In genomic region chr15:54353753-54354152, GRCm38 (mm10) we compare ENCODE assay signal across 20 mouse cellular contexts.
DNase-seq lines count a peak whose midpoint lies in the region; ATAC-seq and TF ChIP-seq lines count a peak whose summit lies in the region.
"Had no signal": no experiment of that assay in that cellular context is flagged by ENCODE, and none has a peak within 500 bp of the region (broad histone marks: within the 10 kb centered on the region; RNA-seq: fewer than 3 reads in every experiment).

No protein-coding gene starts in this region.

- H3K9me3 ChIP-seq in limb, embryonic 14.5 days (ENCODE audit: control insufficient read depth, low read length), result no peaks in the 10 kb centered on the region
- H3K9me3 ChIP-seq in limb, embryonic 10.5 days (replicated peaks), result no peaks in the 10 kb centered on the region
- H3K9me3 ChIP-seq in stomach, embryonic 16.5 days (replicated peaks; ENCODE audit: control insufficient read depth, low read length), result no peaks in the 10 kb centered on the region
- H3K9me3 ChIP-seq in forebrain, embryonic 12.5 days, result no peaks in the 10 kb centered on the region
- H3K9me3 ChIP-seq: embryonic facial prominence, embryonic 12.5 days; limb, embryonic 15.5 days had no signal

- H3K4me2 ChIP-seq in limb, embryonic 14.5 days (replicated peaks; ENCODE audit: low read depth, low read length, severe bottlenecking), result no peak overlapping the region
- H3K4me2 ChIP-seq in stomach, embryonic 16.5 days (ENCODE audit: low read depth, low read length), result no peak overlapping the region
- no peak overlapping the region for H3K4me2 ChIP-seq in forebrain, embryonic 12.5 days
- H3K4me2 ChIP-seq: embryonic facial prominence, embryonic 12.5 days; limb, embryonic 15.5 days had no signal

- no peak overlapping the region for H3K4me3 ChIP-seq in limb, embryonic 14.5 days (replicated peaks; ENCODE audit: low read length)
- H3K4me3 ChIP-seq in limb, embryonic 10.5 days, result no peak overlapping the region
- no peak overlapping the region for H3K4me3 ChIP-seq in embryonic fibroblast, embryonic 13.5 days (ENCODE audit: insufficient read depth, low read length)
- no peak overlapping the region for H3K4me3 ChIP-seq in stomach, embryonic 16.5 days (replicated peaks; ENCODE audit: low read length)
- H3K4me3 ChIP-seq in forebrain, embryonic 12.5 days (replicated peaks), result no peak overlapping the region
- H3K4me3 ChIP-seq: embryonic facial prominence, embryonic 12.5 days; limb, embryonic 15.5 days had no signal

- ATAC-seq in limb, embryonic 14.5 days (ENCODE audit: low FRiP score, low read depth), result no peak
- ATAC-seq in stomach, embryonic 16.5 days (ENCODE audit: insufficient read depth, low FRiP score), result peak; percentile 44; the same call in 1 of the 2 replicates
- no peak for ATAC-seq in forebrain, embryonic 12.5 days (ENCODE audit: low FRiP score)
- ATAC-seq: hindbrain, embryonic 16.5 days; intestine, postnatal 0 days had no signal

- peak; percentile 64 for DNase-seq in limb, embryonic 14.5 days (ENCODE audit: low spot score)
- DNase-seq in limb, embryonic 10.5 days (ENCODE audit: low spot score), result no peak
- DNase-seq in NIH3T3 (ENCODE audit: low read depth), result peak; percentile 84
- no peak for DNase-seq in liver
- DNase-seq: adrenal gland, adult 8-10 months; cerebellum, adult 11 months; cerebellum, postnatal 10 days; gastrocnemius, postnatal 14 days; kidney, postnatal 10 days; layer of hippocampus, postnatal 36 days; lung, postnatal 14 days; midbrain, embryonic 14.5 days; thymus, adult 2 months had no signal

- no peaks in the 10 kb centered on the region for H3K36me3 ChIP-seq in limb, embryonic 14.5 days (ENCODE audit: control insufficient read depth, insufficient read depth, low read length)
- no peaks in the 10 kb centered on the region for H3K36me3 ChIP-seq in limb, embryonic 10.5 days
- no peaks in the 10 kb centered on the region for H3K36me3 ChIP-seq in stomach, embryonic 16.5 days (ENCODE audit: control insufficient read depth, insufficient read depth, low read length)
- no peaks in the 10 kb centered on the region for H3K36me3 ChIP-seq in forebrain, embryonic 12.5 days (replicated peaks)
- H3K36me3 ChIP-seq: embryonic facial prominence, embryonic 12.5 days; limb, embryonic 15.5 days had no signal

- H3K27me3 ChIP-seq in limb, embryonic 14.5 days (ENCODE audit: control insufficient read depth, insufficient read depth, low read length), result no peaks in the 10 kb centered on the region
- no peaks in the 10 kb centered on the region for H3K27me3 ChIP-seq in limb, embryonic 10.5 days (ENCODE audit: low read depth, poor library complexity, severe bottlenecking)
- no peaks in the 10 kb centered on the region for H3K27me3 ChIP-seq in stomach, embryonic 16.5 days (ENCODE audit: control insufficient read depth, insufficient read depth, low read length)
- H3K27me3 ChIP-seq in forebrain, embryonic 12.5 days, result no peaks in the 10 kb centered on the region
- H3K27me3 ChIP-seq: embryonic facial prominence, embryonic 12.5 days; limb, embryonic 15.5 days had no signal

- H3K4me1 ChIP-seq in limb, embryonic 14.5 days (ENCODE audit: control insufficient read depth, insufficient read depth, low read length), result no peaks in the 10 kb centered on the region
- H3K4me1 ChIP-seq in limb, embryonic 10.5 days, result no peaks in the 10 kb centered on the region
- peaks cover 3% of the 10 kb centered on the region; the same call in 1 of the 2 replicates for H3K4me1 ChIP-seq in embryonic fibroblast, embryonic 13.5 days (ENCODE audit: control insufficient read depth, insufficient read depth, low read length)
- peaks cover 3% of the 10 kb centered on the region; the same call in 1 of the 2 replicates for H3K4me1 ChIP-seq in stomach, embryonic 16.5 days (ENCODE audit: control insufficient read depth, insufficient read depth, low read length)
- H3K4me1 ChIP-seq in forebrain, embryonic 12.5 days, result no peaks in the 10 kb centered on the region
- H3K4me1 ChIP-seq: embryonic facial prominence, embryonic 12.5 days; limb, embryonic 15.5 days had no signal

- 48% methylated on average over 3 of the region's 3 CpGs for WGBS in limb, embryonic 14.5 days
- WGBS in limb, embryonic 10.5 days, result 80% methylated on average over 3 of the region's 3 CpGs
- 45% methylated on average over 3 of the region's 3 CpGs for WGBS in stomach, embryonic 16.5 days
- WGBS in forebrain, embryonic 12.5 days, result 84% methylated on average over 3 of the region's 3 CpGs

- no peak for TF ChIP-seq CTCF in embryonic fibroblast, embryonic 13.5 days (IDR thresholded peaks at IDR 0.05; ENCODE audit: borderline replicate concordance, insufficient read depth, low read length)

- H3K27ac ChIP-seq in limb, embryonic 14.5 days (replicated peaks; ENCODE audit: low read depth, low read length), result no peak overlapping the region
- H3K27ac ChIP-seq in limb, embryonic 10.5 days, result no peak overlapping the region
- peak overlapping the region; percentile 74 for H3K27ac ChIP-seq in embryonic fibroblast, embryonic 13.5 days (ENCODE audit: insufficient read depth, low read length)
- H3K27ac ChIP-seq in stomach, embryonic 16.5 days (ENCODE audit: low read length), result no peak overlapping the region
- H3K27ac ChIP-seq in forebrain, embryonic 12.5 days, result no peak overlapping the region
- H3K27ac ChIP-seq: embryonic facial prominence, embryonic 12.5 days; limb, embryonic 15.5 days had no signal

- no peak for TF ChIP-seq POLR2A in limb, embryonic 14.5 days (IDR thresholded peaks at IDR 0.05; ENCODE audit: borderline replicate concordance, extremely low read depth, insufficient read depth, insufficient read length)
- TF ChIP-seq POLR2A in embryonic fibroblast, embryonic 13.5 days (IDR thresholded peaks at IDR 0.05; ENCODE audit: low read depth, low read length), result no peak

- no peak overlapping the region for H3K9ac ChIP-seq in limb, embryonic 14.5 days (ENCODE audit: low read depth, low read length, severe bottlenecking)
- no peak overlapping the region for H3K9ac ChIP-seq in stomach, embryonic 16.5 days (ENCODE audit: low read length)
- H3K9ac ChIP-seq in forebrain, embryonic 12.5 days, result no peak overlapping the region
- H3K9ac ChIP-seq: embryonic facial prominence, embryonic 12.5 days; limb, embryonic 15.5 days had no signal

Comparison
In these comparisons a context has a peak if more than half of its experiments do, and no peak if none do; other contexts are left out.
1. DNase-seq: peak in limb, embryonic 14.5 days (single experiment) and NIH3T3 (single experiment); none in limb, embryonic 10.5 days (single experiment) and liver (single experiment).